Mouse (Mus musculus) bone marrow macrophage, adult 2 months (primary cell): ENCODE results near the gene Gng7.

Experiments
- CTCF ChIP-seq: IDR thresholded peaks from 2 replicates; pipeline ENCODE4 v1.5.1; 2012; ENCODE audit warnings: low read depth, mild to moderate bottlenecking, low read length, moderate library complexity
- POLR2A ChIP-seq: IDR thresholded peaks from 2 replicates; pipeline ENCODE4 v1.6.1; 2012; ENCODE audit warnings: mild to moderate bottlenecking, low read depth, low read length, borderline replicate concordance

DNA sequence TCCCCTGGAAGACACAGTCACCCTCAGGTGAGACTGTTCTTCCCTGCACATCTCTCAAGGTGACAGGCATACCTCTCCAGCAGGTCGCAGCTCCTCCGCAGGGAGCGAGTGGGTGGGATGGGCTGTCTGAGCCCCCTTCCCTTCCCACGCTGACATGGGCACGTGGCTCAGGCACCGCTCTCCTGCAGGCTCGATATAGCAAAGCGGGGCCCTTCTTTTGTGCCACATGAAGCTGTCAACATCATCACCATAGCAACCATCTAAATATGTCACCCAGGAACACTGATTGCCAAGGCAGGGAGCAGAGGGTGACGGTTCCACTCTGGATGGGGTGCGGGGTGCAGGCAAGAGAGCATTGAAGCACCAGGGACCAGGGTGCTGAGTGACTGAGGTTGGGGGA lies 13.6 kb downstream of the Gng7 start:
- no peak for TF ChIP-seq POLR2A
- TF ChIP-seq CTCF, result no peak
